Mouse (Mus musculus): Measurements from ENCODE around the gene Chrna10.
A peak's percentile ranks its signal among the peaks of the same experiment; 100 is the strongest.

The Chrna10 gene

DNA sequence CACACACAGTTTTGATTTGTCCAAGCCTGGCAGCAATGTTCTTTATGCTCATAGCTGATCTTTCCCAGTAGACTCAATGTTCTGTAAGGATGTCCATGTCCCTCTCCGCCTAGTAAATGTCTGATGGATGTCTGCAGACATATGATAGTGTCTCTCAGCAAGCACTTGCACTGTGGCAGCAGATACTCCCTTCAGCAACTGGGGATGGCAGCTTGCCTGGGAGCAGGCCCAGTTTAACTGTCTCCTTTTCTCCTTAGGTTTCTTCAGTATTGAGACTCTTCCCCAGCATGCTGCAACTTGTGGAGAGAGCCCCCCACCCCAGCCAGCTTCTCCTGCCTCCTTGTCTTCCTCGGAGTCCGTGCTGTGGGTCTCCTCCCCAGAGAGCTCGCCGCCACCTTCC is 34.8 kb downstream of the Chrna10 start:
- no peak for DNase-seq (ENCODE audit: low read depth, low spot score)

GRCm38 (mm10) chr7:102080311-102080710 is 36.3 kb downstream of the Chrna10 start:
- no peak for DNase-seq (ENCODE audit: low read depth, low spot score)

DNA sequence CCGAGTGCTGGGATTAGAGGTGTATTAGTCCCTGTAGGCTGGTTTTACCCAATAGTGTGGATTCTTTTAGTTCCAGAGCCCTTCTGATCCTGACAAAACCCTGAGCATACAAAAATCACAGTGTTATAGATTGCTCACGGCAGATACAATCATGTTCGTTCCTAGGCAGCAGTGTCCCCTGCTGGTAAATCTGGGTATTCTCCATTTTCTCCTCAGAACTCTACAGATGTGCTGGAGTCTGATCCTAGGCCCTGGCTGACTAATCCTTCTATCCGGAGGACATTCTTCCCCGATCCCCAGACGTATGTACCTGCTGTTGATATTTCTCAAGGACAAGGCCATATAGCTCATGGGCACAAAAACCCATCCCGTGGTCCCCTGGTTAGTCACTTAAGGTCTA is 38.1 kb downstream of the Chrna10 start:
- peak; percentile 53 for DNase-seq (ENCODE audit: low read depth, low spot score)

DNA sequence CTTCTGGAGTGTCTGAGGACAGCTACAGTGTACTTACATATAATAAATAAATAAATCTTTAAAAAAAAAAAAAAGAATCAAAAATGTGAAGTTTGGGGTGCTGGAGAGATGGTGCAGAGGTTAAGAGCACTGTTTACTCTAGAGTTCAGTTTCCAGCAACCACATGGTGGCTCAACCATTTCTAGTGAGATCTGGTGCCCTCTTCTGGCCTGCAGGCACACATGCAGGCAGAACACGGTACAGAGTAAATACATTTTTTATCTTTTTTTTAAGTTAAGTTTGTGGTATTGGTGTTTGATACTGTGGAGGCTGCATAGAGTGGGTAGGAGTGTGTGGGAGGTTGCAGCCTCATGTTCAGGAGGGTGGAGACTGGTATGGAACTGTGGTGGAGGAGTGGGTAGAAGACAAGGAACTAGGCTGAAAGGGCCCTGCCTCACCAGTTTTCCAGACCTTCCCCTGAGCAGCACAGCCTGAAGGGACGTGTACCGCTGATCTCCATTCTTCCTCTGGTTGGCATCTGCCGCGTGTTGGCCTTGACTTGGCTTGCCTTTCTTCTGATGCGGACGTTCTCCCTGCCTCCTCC is 39.8 kb downstream of the Chrna10 start:
- DNase-seq (ENCODE audit: low read depth, low spot score) = peak; percentile 72

DNA sequence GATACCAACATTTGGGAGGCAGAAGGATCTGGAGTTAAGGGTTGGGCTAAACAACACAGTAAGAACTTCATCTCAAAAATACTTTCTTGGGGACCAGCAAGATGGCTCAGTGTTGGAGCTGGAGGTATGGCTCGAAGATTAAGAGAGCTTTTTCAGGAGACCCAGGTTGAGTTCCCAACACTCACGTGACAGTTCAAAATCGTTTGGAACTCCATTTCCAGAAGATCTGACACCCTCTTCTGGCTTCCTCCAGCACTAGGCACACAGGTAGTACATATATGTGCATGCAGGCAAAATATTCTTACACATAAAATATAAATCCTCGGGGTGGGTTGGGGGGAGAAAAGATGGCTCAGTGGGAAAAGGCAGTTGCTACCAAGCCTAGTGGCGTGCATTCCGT is 50.3 kb downstream of the Chrna10 start:
- no peak for DNase-seq (ENCODE audit: low read depth, low spot score)

- peak; percentile 94 for DNase-seq (ENCODE audit: low read depth, low spot score)
Measured at GRCm38 (mm10) chr7:102065046-102065891, 51.4 kb downstream of the Chrna10 start, which contains the start of the genes Rnf121, Xndc1 and Xntrpc. Gene Rnf121, minus strand, starts transcription at chr7:102065469. Gene Xndc1, plus strand, starts transcription at chr7:102065511. Gene Xntrpc, plus strand, starts transcription at chr7:102065713.

DNA sequence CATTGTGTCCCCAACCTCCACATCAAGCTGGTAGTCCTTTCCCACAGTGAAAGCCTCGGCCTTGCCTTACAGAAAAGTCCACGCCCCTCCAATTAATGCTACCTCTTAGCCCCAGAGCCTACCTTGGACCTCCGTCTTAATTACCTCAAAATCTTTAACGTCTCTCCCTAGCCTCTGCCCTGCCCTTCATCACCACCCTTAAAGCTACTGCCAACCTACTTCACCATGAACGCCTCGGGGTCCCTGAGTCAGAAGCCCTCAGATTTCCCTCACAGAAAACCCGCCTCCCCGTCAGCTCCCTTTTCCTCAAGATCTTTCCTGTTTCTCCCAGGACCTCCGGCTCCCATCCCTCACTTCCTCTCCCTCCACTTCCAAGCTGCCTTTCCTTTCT is 52.0 kb downstream of the Chrna10 start:
- no peak for DNase-seq (ENCODE audit: low read depth, low spot score)

GRCm38 (mm10) chr7:102063891-102064290 is 52.7 kb downstream of the Chrna10 start:
- no peak for DNase-seq (ENCODE audit: low read depth, low spot score)

DNA sequence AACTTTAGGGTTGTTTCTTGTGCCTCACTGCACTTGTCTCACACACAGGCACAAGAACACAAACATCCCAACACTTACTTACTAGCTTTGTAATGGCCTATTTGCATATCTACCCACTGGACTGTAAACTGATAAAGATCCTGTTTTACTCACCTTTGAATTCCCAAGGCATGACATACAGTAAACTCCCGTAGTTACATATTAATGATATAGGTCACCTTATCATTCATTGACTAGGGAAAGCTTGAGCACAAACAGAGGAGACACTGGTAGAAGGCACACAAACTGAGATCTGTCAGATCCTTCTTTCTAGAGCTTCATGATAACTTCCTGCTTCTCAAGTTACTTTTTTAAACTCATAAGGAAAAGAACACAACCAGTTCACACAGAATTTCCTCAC is 54.4 kb downstream of the Chrna10 start:
- no peak for DNase-seq (ENCODE audit: low read depth, low spot score)

DNA sequence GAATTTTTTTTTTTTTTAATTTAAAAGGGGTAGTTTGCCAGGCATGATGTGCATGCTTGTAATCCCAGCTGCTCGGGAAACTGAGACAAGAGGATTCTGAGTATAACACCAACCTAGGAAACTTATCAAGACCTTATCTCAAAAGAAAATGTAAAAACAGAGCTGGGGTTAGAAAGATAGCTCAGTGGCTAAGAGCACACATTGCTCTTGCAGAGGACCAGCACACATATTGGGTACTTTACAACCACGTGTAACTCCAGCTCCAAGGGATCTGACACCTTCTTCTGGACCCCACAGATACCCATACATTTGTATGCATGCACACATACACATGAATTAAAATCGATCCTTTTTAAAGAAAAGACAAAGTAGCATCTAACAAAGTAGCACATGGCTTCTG is 55.3 kb downstream of the Chrna10 start:
- DNase-seq (ENCODE audit: low read depth, low spot score) = no peak

Data from ES-CJ7 (cell line).